Mouse (Mus musculus) left cerebral cortex, adult 8-10 months (tissue): ENCODE data around the gene 9430097D07Rik. TPM values are rescaled to one million over a fixed set of nuclear protein-coding genes. Genes with fewer than 3 reads are reported as not detected.

ENCODE experiments used
- DNase-seq, 2 experiments: peaks; one replicate each; pipeline ENCODE4 v3.0.0; 2022; ENCODE audit warnings: low spot score in 2 of 2
- total RNA-seq, 4 experiments: library from RNA; stranded (reverse); gene quantifications; 2 replicates each; pipeline ENCODE4 v1.2.4; 2022

The 9430097D07Rik gene
- total RNA-seq, 4 experiments from 2014 or later, result 0.84 to 2.4 (median 1.1) TPM

DNA sequence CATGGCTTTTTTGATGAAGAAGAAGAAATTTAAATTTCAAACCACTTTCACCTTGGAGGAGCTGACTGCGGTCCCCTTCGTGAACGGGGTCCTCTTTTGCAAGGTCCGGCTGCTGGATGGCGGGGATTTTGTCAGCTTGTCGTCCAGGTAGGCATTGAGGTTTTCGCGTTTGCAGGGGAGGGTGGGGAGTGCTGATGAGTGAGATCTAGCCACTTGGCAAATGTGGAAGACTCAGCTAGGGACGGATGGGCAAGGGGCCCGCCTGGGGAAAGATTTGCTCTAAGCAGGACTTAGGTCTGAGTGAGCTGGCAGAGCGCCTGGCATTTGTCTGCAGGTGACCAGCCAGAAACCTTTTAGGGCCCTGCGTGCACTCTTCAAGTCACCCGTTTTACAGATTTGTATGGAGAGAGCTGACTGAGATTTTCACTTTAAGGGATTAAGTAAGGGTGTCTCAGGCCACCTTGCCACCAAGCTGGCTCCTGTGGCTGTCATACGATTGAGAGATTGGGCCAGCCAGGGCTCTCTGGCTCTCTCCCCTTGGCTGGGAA, 39.3 kb downstream of the 9430097D07Rik start:
- no peak for DNase-seq

DNA sequence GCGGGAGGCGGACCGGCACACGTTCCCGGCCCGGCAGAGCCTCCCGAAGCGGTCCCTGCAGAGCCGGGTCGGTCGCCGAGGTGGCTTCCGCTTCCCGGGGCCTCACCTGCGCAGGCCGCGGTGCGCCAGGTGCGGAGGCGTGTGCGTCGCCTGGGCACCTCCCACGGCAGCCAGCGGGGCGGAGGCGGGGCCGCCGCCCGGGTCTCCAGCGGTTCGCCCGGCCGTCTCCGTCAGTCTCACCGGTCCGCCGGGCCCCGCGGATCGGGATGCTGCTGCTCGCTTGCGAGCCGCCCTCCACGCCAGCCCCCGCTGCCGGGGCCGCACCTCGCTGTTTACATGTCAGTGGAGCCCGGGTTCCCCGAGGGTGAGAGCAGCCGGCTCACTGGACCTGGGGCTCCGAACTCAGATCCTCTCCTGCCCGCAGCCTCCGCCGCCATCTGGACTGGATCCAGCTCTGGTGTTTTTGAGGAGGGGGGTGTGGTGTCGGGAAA, 39.9 kb downstream of the 9430097D07Rik start:
- DNase-seq, result peak; percentile 52 to 59

DNA sequence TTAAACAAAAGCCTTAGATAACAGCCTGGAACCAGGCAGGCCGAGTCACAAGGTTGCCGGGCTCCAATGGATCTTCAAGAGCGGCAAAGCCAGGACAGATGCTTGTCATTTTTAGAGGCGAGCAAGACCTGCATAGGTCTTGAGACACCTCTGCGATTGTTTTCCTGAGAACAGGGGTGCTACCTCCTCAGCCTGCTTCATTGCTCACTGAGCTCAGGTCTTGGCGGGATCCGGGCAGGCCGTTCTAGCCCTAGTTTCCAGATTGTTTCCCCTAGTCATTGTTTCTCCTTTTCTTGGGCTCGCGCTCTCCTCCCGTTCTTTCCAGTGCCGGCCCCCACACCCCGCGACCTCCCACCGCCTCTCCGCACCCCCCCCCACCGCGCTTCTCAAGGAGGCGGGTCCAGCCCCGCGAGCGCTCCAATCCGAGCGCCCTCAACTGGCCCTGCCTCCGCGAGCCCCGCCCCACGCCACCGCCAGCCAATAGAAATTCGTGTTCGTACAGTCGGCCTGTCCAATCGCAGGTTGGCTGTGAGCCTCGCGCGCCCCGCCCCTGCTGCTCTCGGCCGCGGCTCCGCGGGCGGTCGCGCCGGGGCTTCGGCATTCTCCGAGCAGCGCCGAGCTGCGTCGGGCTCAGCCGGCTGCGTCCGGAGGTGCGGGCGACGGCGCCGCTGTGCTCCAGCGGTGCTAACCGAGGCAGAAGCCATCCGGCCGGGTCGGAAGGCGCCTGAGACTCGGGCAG, 40.6 kb downstream of the 9430097D07Rik start, which contains the start of gene Fam102a:
Gene Fam102a (plus strand): TSS at position 600 of the 739 bp plus-strand sequence.
- DNase-seq, result peak; percentile 96 to 98

DNA sequence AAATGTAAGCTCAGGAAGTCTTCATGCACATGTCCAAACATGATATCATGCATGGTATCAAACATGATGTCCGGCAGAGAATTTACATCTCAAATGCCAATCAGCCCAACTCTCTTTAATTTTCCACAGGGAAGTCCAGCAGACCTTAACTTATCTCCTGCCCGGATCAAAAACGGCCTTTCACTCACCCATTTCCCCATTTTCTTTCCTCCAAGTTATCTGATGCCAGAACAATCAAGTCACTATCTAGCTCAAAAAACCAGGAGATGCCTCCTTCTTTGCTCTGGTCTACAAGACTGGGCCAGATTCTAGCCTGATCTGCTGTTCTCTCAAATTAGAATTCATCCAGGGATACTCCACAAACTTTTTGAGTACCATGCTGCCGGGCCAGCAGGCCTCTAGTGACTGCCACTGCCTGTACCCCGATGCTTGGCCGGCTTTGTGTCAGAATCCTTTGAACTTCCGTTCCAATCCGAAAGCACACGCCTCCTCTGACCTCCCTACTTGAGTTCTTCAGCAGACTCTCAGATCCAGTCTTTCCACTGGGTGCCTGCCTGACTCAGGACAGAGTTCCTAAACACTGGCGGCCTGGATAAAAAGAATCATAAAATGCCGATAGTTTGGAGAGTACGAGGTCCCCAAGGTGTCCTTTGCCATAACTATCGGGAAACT, 41.3 kb downstream of the 9430097D07Rik start:
- DNase-seq, result no peak

DNA sequence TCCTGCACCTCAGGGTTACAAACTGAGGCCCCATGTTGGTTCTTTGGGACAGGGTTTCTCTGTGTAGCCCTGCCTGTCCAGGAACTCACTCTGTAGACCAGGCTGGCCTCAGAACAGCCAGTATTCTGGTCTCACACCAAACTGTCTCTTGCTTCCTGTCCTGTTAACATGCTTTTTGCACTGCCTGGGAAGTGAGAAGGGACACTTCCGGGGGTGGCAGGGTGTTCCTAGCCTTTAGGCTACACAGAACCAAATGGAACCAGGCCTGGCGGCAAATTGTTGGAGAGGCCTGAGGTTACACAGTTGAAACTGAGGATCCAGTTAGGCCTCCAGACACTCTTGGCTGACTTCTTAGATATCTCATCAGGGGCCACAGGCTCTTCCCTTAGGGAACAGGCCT, 42.3 kb downstream of the 9430097D07Rik start:
- DNase-seq, result no peak

DNA sequence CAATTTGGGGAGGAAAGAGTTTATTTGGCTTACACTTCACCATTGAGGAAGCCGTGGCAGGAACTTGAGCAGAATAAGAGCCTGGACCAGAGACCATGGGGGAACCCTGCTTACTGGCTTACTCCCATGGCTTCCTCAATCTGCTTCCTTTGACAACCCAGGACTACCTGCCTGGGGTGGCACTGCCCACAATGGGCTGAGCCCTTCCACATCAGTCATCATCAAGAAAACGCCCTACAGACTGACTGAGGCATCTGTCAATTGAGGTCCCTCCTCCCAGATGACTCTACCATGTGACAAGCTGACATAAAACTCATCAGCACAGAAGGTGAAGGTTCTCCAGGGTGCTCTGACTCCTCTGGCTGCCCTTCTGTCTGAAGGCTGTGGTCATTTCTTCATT, 45.0 kb downstream of the 9430097D07Rik start:
- DNase-seq, result no peak

DNA sequence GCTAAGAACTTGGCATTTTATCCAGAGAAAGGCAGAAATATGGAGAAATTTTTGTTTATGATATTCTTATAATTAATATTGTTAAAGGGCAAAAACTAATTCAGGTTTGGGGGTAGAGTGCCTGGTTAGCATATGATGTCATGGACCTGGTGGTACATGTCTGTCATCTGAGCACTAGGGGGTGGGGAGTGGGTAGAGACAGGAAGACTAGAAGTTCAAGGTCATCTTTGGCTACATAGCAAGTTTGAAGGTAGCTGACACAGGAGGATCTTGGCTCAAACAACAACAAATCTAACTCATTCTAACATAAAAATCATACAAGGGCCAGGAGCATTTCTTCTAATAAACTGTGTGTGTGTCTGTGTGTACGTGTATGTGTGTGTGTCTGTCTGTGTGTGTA, 47.2 kb downstream of the 9430097D07Rik start:
- DNase-seq, result no peak

DNA sequence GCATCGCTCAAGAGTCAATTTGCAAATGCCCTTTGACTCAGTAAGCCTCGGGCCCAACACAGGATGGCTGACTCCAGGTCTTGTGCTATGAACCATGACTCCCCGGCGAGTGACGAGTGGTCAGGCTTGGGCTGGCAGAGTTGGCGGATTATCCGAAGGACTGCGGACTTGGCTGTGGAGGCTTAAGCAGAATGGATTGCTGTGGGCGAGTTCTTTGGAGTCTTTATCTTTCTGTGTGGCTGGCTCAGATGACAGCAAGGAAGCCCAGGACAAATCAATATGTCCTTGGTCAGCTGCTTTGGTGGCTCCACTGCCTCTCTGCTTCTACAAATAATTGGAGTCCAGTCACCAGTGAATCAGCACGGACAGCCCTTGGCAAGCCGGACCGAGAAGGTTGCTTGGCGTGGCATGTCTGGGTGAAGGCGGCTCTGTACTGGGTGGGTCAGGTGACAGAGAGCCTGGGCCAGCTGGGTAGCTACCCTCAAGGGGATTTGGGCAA, 48.0 kb downstream of the 9430097D07Rik start:
- no peak for DNase-seq

DNA sequence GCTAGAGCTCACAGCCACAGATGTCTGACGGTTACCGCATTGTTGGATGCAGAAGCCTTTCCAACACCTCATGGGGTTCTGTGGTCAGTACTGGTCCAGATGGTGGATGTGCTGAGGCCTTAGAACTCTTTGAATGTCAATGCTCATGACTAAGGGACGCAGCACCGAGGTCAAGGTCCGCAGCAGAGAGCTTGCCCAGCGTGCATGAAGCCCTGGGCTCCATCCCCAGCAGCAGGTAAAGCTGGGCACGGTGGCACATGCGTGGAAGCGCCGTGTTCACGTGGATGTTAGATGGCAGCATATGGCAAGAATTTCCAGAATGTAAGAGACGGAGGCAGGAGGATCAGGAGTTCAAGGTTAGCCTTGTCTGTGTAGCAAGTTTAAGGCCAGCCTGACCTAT, 49.7 kb downstream of the 9430097D07Rik start:
- no peak for DNase-seq

DNA sequence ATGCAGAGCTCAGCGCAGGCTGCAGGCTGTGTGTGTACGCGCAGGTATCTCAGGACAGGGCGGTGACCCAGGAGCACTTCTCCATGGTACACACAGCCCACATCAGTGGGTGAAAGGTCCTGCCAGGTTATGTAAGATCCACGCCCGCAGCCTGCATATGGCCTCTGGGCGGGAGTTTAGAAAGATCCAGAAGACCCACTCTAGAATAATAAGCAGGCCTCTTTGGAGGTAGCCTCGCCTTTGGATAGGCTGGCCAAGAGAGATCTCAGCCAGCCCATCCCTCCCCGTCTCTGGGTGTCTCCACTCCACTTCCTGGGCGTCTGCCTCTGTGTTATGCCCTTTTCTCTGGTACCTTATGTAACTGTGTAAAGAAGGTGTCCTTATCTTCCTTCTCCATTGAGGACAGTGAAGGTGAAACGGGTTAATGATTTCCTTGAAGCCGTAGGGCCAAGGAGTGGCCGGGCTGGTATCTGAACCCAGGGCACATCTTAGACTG, 50.9 kb downstream of the 9430097D07Rik start:
- no peak for DNase-seq

Other genes starting within 250 kb of the 9430097D07Rik start
- 10 to 100 TPM; 65.8 to 82.5 (median 75.7) TPM for gene Ciz1, start 223.4 kb downstream of the 9430097D07Rik start, total RNA-seq
- 1,000 to 10,000 TPM; 1,127 to 1,189 (median 1,146) TPM for gene Dnm1, start 222.3 kb downstream of the 9430097D07Rik start, total RNA-seq
- 100 to 1,000 TPM; 226 to 280 (median 259) TPM for gene 1110008P14Rik, start 193.7 kb downstream of the 9430097D07Rik start, total RNA-seq
- under 1 TPM; 0.50 to 0.81 (median 0.63) TPM for gene Lcn2, start 187.4 kb downstream of the 9430097D07Rik start, total RNA-seq
- gene Ptges2, start 179.8 kb downstream of the 9430097D07Rik start, total RNA-seq, result 10 to 100 TPM; 46.9 to 51.4 (median 49.9) TPM
- 1 to 10 TPM; 3.8 to 4.1 (median 3.9) TPM for gene Naif1, start 125.2 kb downstream of the 9430097D07Rik start, total RNA-seq
- gene Slc25a25, start 124.2 kb downstream of the 9430097D07Rik start, total RNA-seq, result 10 to 100 TPM; 56.5 to 66.1 (median 60.9) TPM
- gene Fam102a, start 40.4 kb downstream of the 9430097D07Rik start, total RNA-seq, result 10 to 100 TPM; 69.0 to 78.6 (median 70.5) TPM
- 10 to 100 TPM; 71.2 to 78.7 (median 72.8) TPM for gene Dpm2, start 4.8 kb downstream of the 9430097D07Rik start, total RNA-seq
- 10 to 100 TPM in 2 of 4 experiments, 1 to 10 TPM in 2; 9.3 to 11.0 (median 10.0) TPM for gene Pip5kl1, start 887 bp downstream of the 9430097D07Rik start, total RNA-seq
- gene St6galnac4, start 11.4 kb upstream of the 9430097D07Rik start, total RNA-seq, result 10 to 100 TPM; 33.9 to 36.5 (median 34.8) TPM
- gene St6galnac6, start 24.0 kb upstream of the 9430097D07Rik start, total RNA-seq, result 100 to 1,000 TPM; 110 to 142 (median 119) TPM
- 100 to 1,000 TPM; 143 to 158 (median 151) TPM for gene Ak1, start 46.1 kb upstream of the 9430097D07Rik start, total RNA-seq
- 10 to 100 TPM; 19.5 to 22.0 (median 21.4) TPM for gene Eng, start 70.9 kb upstream of the 9430097D07Rik start, total RNA-seq
- 10 to 100 TPM in 1 of 4 experiments, 1 to 10 TPM in 3; 6.8 to 11.9 (median 9.1) TPM for gene Fpgs, start 128.5 kb upstream of the 9430097D07Rik start, total RNA-seq
- gene Cdk9, start 137.4 kb upstream of the 9430097D07Rik start, total RNA-seq, result 100 to 1,000 TPM in 2 of 4 experiments, 10 to 100 TPM in 2; 95.8 to 114 (median 105) TPM
- gene Sh2d3c, start 145.4 kb upstream of the 9430097D07Rik start, total RNA-seq, result 10 to 100 TPM; 29.5 to 37.8 (median 33.5) TPM
- 1 to 10 TPM; 2.0 to 2.8 (median 2.3) TPM for gene 6330409D20Rik, start 165.3 kb upstream of the 9430097D07Rik start, total RNA-seq
- 10 to 100 TPM; 27.7 to 32.6 (median 29.9) TPM for gene Tor2a, start 181.6 kb upstream of the 9430097D07Rik start, total RNA-seq
- under 1 TPM; 0.18 to 0.81 (median 0.53) TPM for gene Ttc16, start 199.9 kb upstream of the 9430097D07Rik start, total RNA-seq
- 1 to 10 TPM; 6.4 to 9.2 (median 7.7) TPM for gene Ptrh1, start 200.1 kb upstream of the 9430097D07Rik start, total RNA-seq
- gene Cfap157, start 208.7 kb upstream of the 9430097D07Rik start, total RNA-seq, result 1 to 10 TPM in 1 of 4 experiments, under 1 TPM in 2, not detected in 1; 0.27 to 1.0 (median 0.66) TPM